Mouse (Mus musculus) CH12.LX (cell line): ENCODE measurements around the gene 1700092M07Rik. TPM values are rescaled to one million over a fixed set of nuclear protein-coding genes. Genes with fewer than 3 reads are reported as not detected.

ENCODE experiments used
- DNase-seq: peaks from one replicate; pipeline ENCODE4 v3.0.0-alpha.2; 2013; ENCODE audit errors: extremely low read depth
- H3K27ac ChIP-seq: 2 replicates; pipeline ENCODE4 v1.5.1; 2012; ENCODE audit warnings: low read depth, mild to moderate bottlenecking, control low read depth, moderate library complexity; ENCODE audit not compliant: insufficient read depth
- H3K27me3 ChIP-seq: replicated peaks from 2 replicates; pipeline ENCODE3; 2012; ENCODE audit warnings: inconsistent platforms
- H3K36me3 ChIP-seq, 2 experiments: replicated peaks in 1 of 2; 2 replicates each; pipeline versions ENCODE3 to v1.6.1; 2012; ENCODE audit warnings: inconsistent platforms in 1 of 2, low read length in 1 of 2, mild to moderate bottlenecking in 1 of 2, mixed read lengths in 1 of 2, moderate library complexity in 1 of 2; ENCODE audit not compliant: control insufficient read depth in 1 of 2, insufficient read depth in 1 of 2
- H3K4me1 ChIP-seq, 2 experiments: 2 replicates each; pipeline ENCODE4 v1.6.1; 2012; ENCODE audit warnings: inconsistent platforms in 1 of 2, moderate library complexity in 1 of 2; ENCODE audit not compliant: insufficient read depth in 2 of 2, control insufficient read depth in 1 of 2
- H3K4me2 ChIP-seq: 2 replicates; pipeline ENCODE4 v1.6.1; 2012; ENCODE audit warnings: low read depth, mild to moderate bottlenecking, control low read depth; ENCODE audit not compliant: poor library complexity, insufficient read depth, severe bottlenecking
- H3K4me3 ChIP-seq, 3 experiments: fragments of 150-350 bp in 1 of 3; sonication (generic) in 1 of 3; replicated peaks in 1 of 3; 2 replicates each; pipeline versions ENCODE3 to v1.5.1; 2011 to 2012; ENCODE audit warnings: low read depth in 2 of 3, low read length in 2 of 3, mild to moderate bottlenecking in 2 of 3, moderate library complexity in 2 of 3, control low read depth in 1 of 3, improper control_type of control experiment in 1 of 3, inconsistent platforms in 1 of 3, mixed read lengths in 1 of 3; ENCODE audit not compliant: poor library complexity in 1 of 3
- H3K79me2 ChIP-seq: replicated peaks from 2 replicates; pipeline ENCODE4 v1.6.1; 2012; ENCODE audit warnings: mild to moderate bottlenecking, moderate library complexity; ENCODE audit not compliant: control insufficient read depth, poor library complexity, insufficient read depth, severe bottlenecking; ENCODE audit errors: extremely low read depth
- H3K9ac ChIP-seq: 2 replicates; pipeline ENCODE4 v1.6.1; 2012; ENCODE audit warnings: low read depth, mild to moderate bottlenecking, control low read depth, moderate library complexity; ENCODE audit not compliant: insufficient read depth
- H3K9me3 ChIP-seq: replicated peaks from 2 replicates; pipeline ENCODE3; 2012; ENCODE audit warnings: low read length, inconsistent platforms, mixed read lengths
- BHLHE40 ChIP-seq: IDR thresholded peaks from 2 replicates; pipeline ENCODE4 v1.6.1; 2011; ENCODE audit warnings: mild to moderate bottlenecking, low read depth, low read length, improper control_type of control experiment
- CHD1 ChIP-seq: IDR thresholded peaks from 2 replicates; pipeline ENCODE4 v1.6.1; 2012; ENCODE audit warnings: low read depth, low read length, improper control_type of control experiment, inconsistent platforms
- CTCF ChIP-seq, 2 experiments: IDR thresholded peaks in 1 of 2; conservative IDR thresholded peaks in 1 of 2; 2 replicates each; pipeline ENCODE4 v1.5.1; 2011 to 2012; ENCODE audit warnings: low read depth in 2 of 2, low read length in 2 of 2, improper control_type of control experiment in 1 of 2, inconsistent platforms in 1 of 2, mild to moderate bottlenecking in 1 of 2, moderate library complexity in 1 of 2
- ELF1 ChIP-seq: IDR thresholded peaks from 2 replicates; pipeline ENCODE4 v1.6.1; 2014; ENCODE audit warnings: low read depth, mild to moderate bottlenecking, inconsistent platforms, low read length, improper control_type of control experiment
- GABPA ChIP-seq: IDR thresholded peaks from 2 replicates; pipeline ENCODE4 v1.6.1; 2012; ENCODE audit warnings: low read depth, low read length, improper control_type of control experiment, inconsistent platforms; ENCODE audit not compliant: insufficient replicate concordance
- IRF4 ChIP-seq: IDR thresholded peaks from 2 replicates; pipeline ENCODE4 v1.6.1; 2014; ENCODE audit warnings: low read depth, mild to moderate bottlenecking, inconsistent platforms, low read length, improper control_type of control experiment
- JUN ChIP-seq: IDR thresholded peaks from 2 replicates; pipeline ENCODE4 v1.6.1; 2011; ENCODE audit warnings: low read depth, mild to moderate bottlenecking, low read length, improper control_type of control experiment, moderate library complexity; ENCODE audit not compliant: insufficient read depth
- JUND ChIP-seq: conservative IDR thresholded peaks from 2 replicates; pipeline ENCODE4 v1.6.1; 2011; ENCODE audit warnings: low read depth, low read length, improper control_type of control experiment
- KAT2A ChIP-seq: IDR thresholded peaks from 2 replicates; pipeline ENCODE4 v1.6.1; 2012; ENCODE audit warnings: low read length, improper control_type of control experiment, inconsistent platforms; ENCODE audit not compliant: insufficient replicate concordance
- MAFK ChIP-seq: IDR thresholded peaks from 2 replicates; pipeline ENCODE4 v1.6.1; 2011; ENCODE audit warnings: low read length, improper control_type of control experiment; ENCODE audit not compliant: insufficient replicate concordance
- MAX ChIP-seq: IDR thresholded peaks from 2 replicates; pipeline ENCODE4 v1.6.1; 2011; ENCODE audit warnings: low read length, improper control_type of control experiment
- MXI1 ChIP-seq: IDR thresholded peaks from 2 replicates; pipeline ENCODE4 v1.6.1; 2011; ENCODE audit warnings: mild to moderate bottlenecking, low read depth, low read length, improper control_type of control experiment
- NELFE ChIP-seq: IDR thresholded peaks from 2 replicates; pipeline ENCODE4 v1.6.1; 2011; ENCODE audit warnings: low read depth, low read length, improper control_type of control experiment
- PAX5 ChIP-seq: IDR thresholded peaks from 2 replicates; pipeline ENCODE4 v1.6.1; 2012; ENCODE audit warnings: low read length, inconsistent platforms, mixed read lengths
- SIN3A ChIP-seq: IDR thresholded peaks from 2 replicates; pipeline ENCODE4 v1.6.1; 2012; ENCODE audit warnings: low read length, improper control_type of control experiment, inconsistent platforms
- TBP ChIP-seq: conservative IDR thresholded peaks from 2 replicates; pipeline ENCODE4 v1.6.1; 2011; ENCODE audit warnings: low read depth, low read length, improper control_type of control experiment
- TCF12 ChIP-seq: IDR thresholded peaks from 2 replicates; pipeline ENCODE4 v1.6.1; 2014; ENCODE audit warnings: low read depth, mild to moderate bottlenecking, inconsistent platforms, low read length, improper control_type of control experiment
- UBTF ChIP-seq: IDR thresholded peaks from 2 replicates; pipeline ENCODE4 v1.6.1; 2012; ENCODE audit warnings: low read depth, mild to moderate bottlenecking, inconsistent platforms, low read length, improper control_type of control experiment, moderate library complexity
- USF2 ChIP-seq: conservative IDR thresholded peaks from 2 replicates; pipeline ENCODE4 v1.6.1; 2011; ENCODE audit warnings: low read depth, low read length, improper control_type of control experiment
- ZC3H11A ChIP-seq: IDR thresholded peaks from 2 replicates; pipeline ENCODE4 v1.6.1; 2012; ENCODE audit warnings: low read depth, mild to moderate bottlenecking, inconsistent platforms, low read length, improper control_type of control experiment
- ZKSCAN1 ChIP-seq: IDR thresholded peaks from 2 replicates; pipeline ENCODE4 v1.6.1; 2012; ENCODE audit warnings: low read depth, inconsistent platforms, low read length, improper control_type of control experiment, borderline replicate concordance
- ZNF384 ChIP-seq: IDR thresholded peaks from 2 replicates; pipeline ENCODE4 v1.6.1; 2012; ENCODE audit warnings: low read depth, low read length, improper control_type of control experiment, inconsistent platforms
- dilution Hi-C: fragments of 300-500 bp; cut with MboI; formaldehyde crosslinking; loops from 2 replicates; pipeline ENCODE4 v1.14.3; 2020; ENCODE audit warnings: low sequenced_read_pairs; ENCODE audit not compliant: extremely low pct_unique_long_range_greater_than_20kb, extremely low pct_ligation_motif_present
- in situ Hi-C: fragments of 300-500 bp; cut with MboI; formaldehyde crosslinking; loops from 3 replicates; pipeline ENCODE4 v1.14.3; 2019; ENCODE audit warnings: low sequenced_read_pairs, low pct_ligation_motif_present, low pct_unique_long_range_greater_than_20kb, mixed read lengths
- polyA plus RNA-seq: library from polyadenylated mRNA; unstranded; fragments of >175 nt; gene quantifications from 2 replicates; pipeline ENCODE4 v1.2.1, GENCODE M21; 2012; ENCODE audit warnings: low read depth; ENCODE audit not compliant: insufficient read length
- total RNA-seq, 2 experiments: library from RNA; depleted of rRNA; stranded (reverse); fragments of 300-350 nt in 1 of 2; fragments of >200 nt in 1 of 2; gene quantifications; 2 replicates each; pipeline ENCODE4 v1.2.3; 2012 to 2014

The 1700092M07Rik gene
- total and polyA plus RNA-seq, 3 experiments, result 1.0 to 3.8 (median 3.1) TPM

DNA sequence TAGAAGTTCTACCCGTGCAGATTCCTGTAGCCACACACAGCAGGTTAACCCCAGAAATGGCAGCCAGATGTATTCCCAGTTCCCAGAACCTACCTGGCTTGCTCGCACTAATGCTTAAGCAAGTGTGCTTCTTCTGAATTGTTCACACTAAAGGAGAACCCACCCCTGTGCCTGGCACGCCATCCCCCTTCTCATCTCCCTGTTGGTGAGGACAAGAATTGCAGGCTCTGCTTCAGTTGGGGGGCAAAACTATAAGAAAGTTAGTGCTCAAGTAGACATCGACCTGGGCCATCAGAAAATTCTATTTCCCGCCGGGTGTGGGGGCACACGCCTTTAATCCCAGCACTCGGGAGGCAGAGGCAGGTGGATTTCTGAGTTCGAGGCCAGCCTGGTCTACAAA, 40.9 kb upstream of the 1700092M07Rik start:
- no peak overlapping the region for H3K4me2 ChIP-seq
- H3K4me3 ChIP-seq, result no peak overlapping the region
- in situ Hi-C loops, result no loop called here
- no peaks in the 10 kb centered on the region for H3K9me3 ChIP-seq
- peaks cover 0 to 2% of the 10 kb centered on the region in 2 experiments for H3K36me3 ChIP-seq
- no peak overlapping the region for H3K27ac ChIP-seq
- DNase-seq, result no peak
- peaks cover 0 to 10% of the 10 kb centered on the region in 2 experiments; a peak in 2 of 4 replicates for H3K4me1 ChIP-seq
- no peaks in the 10 kb centered on the region for H3K27me3 ChIP-seq
- TF ChIP-seq ZC3H11A (no peak), USF2 (no peak), TBP (no peak), UBTF (no peak), CHD1 (no peak), CTCF (conservative IDR thresholded peaks at IDR 0.05 in 1 of 2, IDR thresholded peaks at IDR 0.05 in 1 of 2; ENCODE audit: low read depth in 2 of 2, low read length in 2 of 2) (no peak), TCF12 (no peak), ELF1 (no peak)
- no peak overlapping the region for H3K9ac ChIP-seq
- H3K79me2 ChIP-seq, result no peaks in the 10 kb centered on the region
- dilution Hi-C loops, result loop anchor here (25.0 kb wide), 1 partner anchor 112 kb away; the partner anchor contains the start of gene Slc22a8

DNA sequence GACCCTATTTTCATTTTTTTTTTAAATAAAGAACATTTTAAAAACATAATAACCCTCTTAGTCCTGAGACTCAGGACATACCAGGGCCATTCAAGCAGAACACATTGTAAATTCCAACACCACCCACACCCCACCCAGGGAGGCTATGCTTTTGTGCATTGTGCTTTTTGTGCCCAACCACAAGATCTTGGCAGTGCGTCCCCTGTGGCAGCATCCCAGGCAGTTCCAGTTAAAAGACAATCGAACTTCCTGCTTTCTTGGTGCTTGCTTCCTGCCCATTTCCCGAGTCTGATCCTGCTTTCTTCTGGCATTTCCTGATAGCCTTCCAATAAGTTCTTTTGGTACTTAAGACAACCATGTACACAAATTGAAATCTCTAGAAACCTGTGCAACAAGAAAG, 38.1 kb upstream of the 1700092M07Rik start:
- TF ChIP-seq MXI1 (no peak), SIN3A (no peak), UBTF (no peak), MAX (no peak), JUND (no peak), IRF4 (no peak), CTCF (conservative IDR thresholded peaks at IDR 0.05 in 1 of 2, IDR thresholded peaks at IDR 0.05 in 1 of 2; ENCODE audit: low read depth in 2 of 2, low read length in 2 of 2) (no peak), GABPA (no peak), KAT2A (no peak), MAFK (no peak), ZKSCAN1 (no peak), BHLHE40 (no peak), JUN (no peak), ZNF384 (no peak), TBP (no peak), NELFE (no peak), PAX5 (no peak)
- no peaks in the 10 kb centered on the region for H3K27me3 ChIP-seq
- DNase-seq, result no peak
- dilution Hi-C loops (no loop called here), in situ Hi-C loops (no loop called here)
- H3K36me3 ChIP-seq, result peaks cover 10 to 19% of the 10 kb centered on the region in 2 experiments
- H3K4me1 ChIP-seq, result no peaks in the 10 kb centered on the region
- H3K4me3 ChIP-seq, result no peak overlapping the region
- no peaks in the 10 kb centered on the region for H3K9me3 ChIP-seq
- no peak overlapping the region for H3K9ac ChIP-seq
- H3K4me2 ChIP-seq, result no peak overlapping the region
- H3K27ac ChIP-seq, result no peak overlapping the region
- H3K79me2 ChIP-seq, result no peaks in the 10 kb centered on the region
